24 mouse cellular contexts compared by ENCODE assay signal in genomic region chr16:34199543-34199942, GRCm38 (mm10).
DNase-seq lines count a peak whose midpoint lies in the region; ATAC-seq and TF ChIP-seq lines count a peak whose summit lies in the region.
"Had no signal": no experiment of that assay in that cellular context is flagged by ENCODE, and none has a peak within 500 bp of the region (broad histone marks: within the 10 kb centered on the region; RNA-seq: fewer than 3 reads in every experiment).

No protein-coding gene starts in this region.

- peak; percentile 61; the same call in 1 of the 2 replicates for ATAC-seq in limb, embryonic 13.5 days (ENCODE audit: low FRiP score, low read depth)
- ATAC-seq in kidney, embryonic 15.5 days (replicated peaks; ENCODE audit: low FRiP score): no peak
- ATAC-seq: forebrain, embryonic 14.5 days; hindbrain, embryonic 16.5 days; Patski had no signal

- TF ChIP-seq CTCF in left cerebral cortex, adult 2 months (IDR thresholded peaks at IDR 0.05): no peak
- no peak for TF ChIP-seq CTCF in gastrocnemius, adult 2 months (IDR thresholded peaks at IDR 0.05)

- no peak overlapping the region for H3K4me3 ChIP-seq in left cerebral cortex, adult 2 months
- no peak overlapping the region for H3K4me3 ChIP-seq in limb, embryonic 10.5 days
- H3K4me3 ChIP-seq in limb, embryonic 13.5 days: no peak overlapping the region
- no peak overlapping the region for H3K4me3 ChIP-seq in kidney, embryonic 15.5 days (replicated peaks)
- no peak overlapping the region for H3K4me3 ChIP-seq in gastrocnemius, adult 2 months
- H3K4me3 ChIP-seq: embryonic facial prominence, embryonic 12.5 days; embryonic facial prominence, embryonic 15.5 days; hindbrain, embryonic 10.5 days; hindbrain, embryonic 13.5 days had no signal

- no peak for DNase-seq in left cerebral cortex, adult 2 months (ENCODE audit: extremely low spot score in 1 of 2, low spot score in 2 of 2)
- DNase-seq in left cerebral cortex, postnatal 10 days (ENCODE audit: extremely low spot score in 1 of 2, low spot score in 2 of 2): no peak
- no peak for DNase-seq in limb, embryonic 10.5 days (ENCODE audit: low spot score)
- DNase-seq in gastrocnemius, adult 2 months: no peak
- DNase-seq: adrenal gland, postnatal 10 days; adrenal gland, postnatal 36 days; B cell, adult 2 months; cerebellum, adult 11 months; cerebellum, adult 2 months; cerebellum, adult 9-11 months; cerebellum, postnatal 25 days; gastrocnemius, postnatal 14 days; heart, postnatal 36 days had no signal

- peak overlapping the region; percentile 21; the same call in 1 of the 2 replicates for H3K27ac ChIP-seq in left cerebral cortex, adult 2 months
- H3K27ac ChIP-seq in limb, embryonic 10.5 days: peak overlapping the region; percentile 37; the same call in 1 of the 2 replicates
- peak overlapping the region; percentile 10; the same call in 1 of the 2 replicates for H3K27ac ChIP-seq in limb, embryonic 13.5 days
- H3K27ac ChIP-seq in kidney, embryonic 15.5 days: no peak overlapping the region
- H3K27ac ChIP-seq in gastrocnemius, adult 2 months: no peak overlapping the region
- H3K27ac ChIP-seq: embryonic facial prominence, embryonic 12.5 days; embryonic facial prominence, embryonic 15.5 days; hindbrain, embryonic 10.5 days; hindbrain, embryonic 13.5 days had no signal

- 76% methylated on average over 6 of the region's 6 CpGs for WGBS in limb, embryonic 10.5 days
- 23% methylated on average over 6 of the region's 6 CpGs for WGBS in limb, embryonic 13.5 days
- 56% methylated on average over 6 of the region's 6 CpGs for WGBS in kidney, embryonic 15.5 days

- H3K4me2 ChIP-seq in limb, embryonic 13.5 days (replicated peaks): peak overlapping the region; percentile 16; the same call in 1 of the 2 replicates
- H3K4me2 ChIP-seq in kidney, embryonic 15.5 days: no peak overlapping the region
- H3K4me2 ChIP-seq: embryonic facial prominence, embryonic 12.5 days; embryonic facial prominence, embryonic 15.5 days; heart, embryonic 11.5 days; hindbrain, embryonic 13.5 days had no signal

- H3K9ac ChIP-seq in limb, embryonic 13.5 days: no peak overlapping the region
- H3K9ac ChIP-seq in kidney, embryonic 15.5 days: no peak overlapping the region
- H3K9ac ChIP-seq: embryonic facial prominence, embryonic 12.5 days; embryonic facial prominence, embryonic 15.5 days; hindbrain, embryonic 13.5 days had no signal

- H3K27me3 ChIP-seq in limb, embryonic 10.5 days (ENCODE audit: low read depth, poor library complexity, severe bottlenecking): no peaks in the 10 kb centered on the region
- peaks cover 11% of the 10 kb centered on the region for H3K27me3 ChIP-seq in limb, embryonic 13.5 days
- H3K27me3 ChIP-seq in kidney, embryonic 15.5 days: no peaks in the 10 kb centered on the region
- H3K27me3 ChIP-seq: embryonic facial prominence, embryonic 12.5 days; embryonic facial prominence, embryonic 15.5 days; hindbrain, embryonic 13.5 days; Patski had no signal

- no peaks in the 10 kb centered on the region for H3K9me3 ChIP-seq in limb, embryonic 10.5 days (replicated peaks)
- H3K9me3 ChIP-seq in limb, embryonic 13.5 days: no peaks in the 10 kb centered on the region
- H3K9me3 ChIP-seq in kidney, embryonic 15.5 days (replicated peaks): no peaks in the 10 kb centered on the region
- H3K9me3 ChIP-seq: embryonic facial prominence, embryonic 12.5 days; embryonic facial prominence, embryonic 15.5 days; G1E; hindbrain, embryonic 10.5 days; hindbrain, embryonic 13.5 days had no signal

- peaks cover 19% of the 10 kb centered on the region for H3K4me1 ChIP-seq in limb, embryonic 10.5 days
- peaks cover 16% of the 10 kb centered on the region for H3K4me1 ChIP-seq in limb, embryonic 13.5 days
- no peaks in the 10 kb centered on the region for H3K4me1 ChIP-seq in kidney, embryonic 15.5 days
- H3K4me1 ChIP-seq: embryonic facial prominence, embryonic 12.5 days; embryonic facial prominence, embryonic 15.5 days had no signal

- intact Hi-C loops in left cerebral cortex, adult 2 months (cut with DNase I): no loop called here
- intact Hi-C loops in left cerebral cortex, postnatal 10 days (cut with DNase I): no loop called here
- intact Hi-C loops in gastrocnemius, adult 2 months (cut with DNase I): loop anchor here (10.0 kb wide), 1 partner anchor 495 kb away; the partner anchor contains the start of gene Ccdc14

- peaks cover 27% of the 10 kb centered on the region for H3K36me3 ChIP-seq in limb, embryonic 10.5 days
- H3K36me3 ChIP-seq in limb, embryonic 13.5 days: peaks cover 28% of the 10 kb centered on the region
- peaks cover 32% of the 10 kb centered on the region for H3K36me3 ChIP-seq in kidney, embryonic 15.5 days
- H3K36me3 ChIP-seq: G1E had no signal

Comparison
In these comparisons a context has a peak if more than half of its experiments do, and no peak if none do; other contexts are left out.
1. H3K27ac ChIP-seq: peak in left cerebral cortex, adult 2 months (single experiment), limb, embryonic 10.5 days (single experiment) and limb, embryonic 13.5 days (single experiment); none in kidney, embryonic 15.5 days (single experiment) and gastrocnemius, adult 2 months (single experiment).